Mouse (Mus musculus) monocyte, adult 2 months (primary cell): Measurements from ENCODE around the gene Rps6kb2.

Experiments used
- DNase-seq, 2 experiments: peaks; one replicate each; pipeline ENCODE4 v3.0.0; 2022; ENCODE audit warnings: low spot score in 2 of 2, low read depth in 1 of 2

Gene Rps6kb2

GRCm38 (mm10) chr19:4155223-4156072 lies 7.7 kb downstream of the Rps6kb2 start:
- DNase-seq: no peak

DNA sequence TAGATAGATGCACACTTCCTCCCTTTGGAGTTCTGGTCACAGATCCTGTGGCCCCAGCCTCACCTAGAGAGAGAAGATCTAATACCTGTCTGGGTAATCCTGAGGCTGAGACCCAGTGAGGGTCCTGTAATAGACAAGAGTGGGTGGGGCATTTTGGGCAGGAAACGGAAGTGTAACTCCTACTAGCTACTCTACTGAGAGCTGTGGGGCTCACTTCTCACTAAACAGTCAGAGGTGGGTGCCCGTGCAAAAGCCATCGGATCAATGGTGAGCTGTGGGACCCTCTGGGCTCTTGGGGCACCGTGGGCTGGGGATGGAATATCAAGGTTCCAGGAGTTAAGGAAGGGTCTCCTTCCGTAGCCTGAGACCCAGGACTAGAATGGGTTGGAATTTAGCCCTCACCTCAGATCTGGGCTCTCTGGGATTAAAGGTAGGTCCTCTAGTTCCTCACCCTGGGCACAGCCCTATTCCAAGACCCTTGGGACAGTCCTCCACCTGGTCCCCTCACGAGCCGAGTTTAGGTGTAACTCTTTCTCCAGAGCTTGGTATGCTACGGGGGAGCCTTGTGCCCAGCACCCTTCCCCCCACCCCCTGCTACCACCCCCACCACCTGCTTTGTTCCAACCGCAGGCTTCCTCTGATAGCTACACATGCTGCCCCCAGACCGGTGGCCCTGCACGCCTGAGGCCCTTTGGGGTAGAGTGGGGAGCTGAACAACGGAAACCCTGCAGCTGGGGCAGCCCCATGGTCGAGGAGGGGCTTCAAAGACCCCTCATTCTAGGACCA lies 8.5 kb downstream of the Rps6kb2 start:
- DNase-seq: no peak

- no peak for DNase-seq
Observed at GRCm38 (mm10) chr19:4153232-4153654, 9.9 kb downstream of the Rps6kb2 start, which contains the start of gene Ptprcap. TSS of gene Ptprcap (plus strand) at chr19:4153604.

DNA sequence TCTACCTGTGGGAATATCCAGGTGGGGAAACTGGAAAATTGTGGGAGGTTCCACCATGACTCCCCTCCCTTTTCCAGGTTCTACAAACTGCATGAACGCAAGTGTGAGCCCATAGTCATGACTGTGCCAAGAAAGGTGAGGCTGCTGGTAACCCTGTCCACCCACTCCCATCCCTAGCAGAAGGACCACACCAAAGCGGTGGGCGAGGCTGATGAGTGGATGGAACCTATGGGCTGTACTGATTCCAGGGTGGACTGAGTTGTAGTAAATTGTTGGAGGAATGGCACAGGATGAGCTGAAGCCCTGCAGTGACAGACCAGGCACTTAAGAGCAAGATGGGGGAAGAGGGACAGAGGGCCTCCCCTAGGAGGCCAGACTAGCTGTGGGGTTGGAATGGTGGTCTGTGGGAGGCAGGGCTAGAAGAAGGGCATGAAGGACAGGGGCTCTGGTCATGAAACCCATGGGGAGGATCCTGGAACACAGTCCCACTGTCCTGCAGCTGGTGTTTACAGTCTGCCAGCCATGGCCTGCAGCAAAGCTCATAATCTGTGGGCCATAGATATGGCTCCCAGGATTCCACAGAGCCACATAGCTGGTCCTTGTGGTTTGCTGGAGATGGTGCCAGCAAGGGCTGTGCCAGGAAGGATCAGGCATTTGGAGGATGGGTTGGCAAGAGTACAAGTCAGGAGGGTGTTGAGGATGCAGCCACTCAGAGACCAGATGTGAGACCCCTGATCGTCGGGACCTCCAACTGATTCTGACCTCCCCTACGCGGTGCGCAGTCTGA lies 10.5 kb downstream of the Rps6kb2 start:
- DNase-seq: no peak

DNA sequence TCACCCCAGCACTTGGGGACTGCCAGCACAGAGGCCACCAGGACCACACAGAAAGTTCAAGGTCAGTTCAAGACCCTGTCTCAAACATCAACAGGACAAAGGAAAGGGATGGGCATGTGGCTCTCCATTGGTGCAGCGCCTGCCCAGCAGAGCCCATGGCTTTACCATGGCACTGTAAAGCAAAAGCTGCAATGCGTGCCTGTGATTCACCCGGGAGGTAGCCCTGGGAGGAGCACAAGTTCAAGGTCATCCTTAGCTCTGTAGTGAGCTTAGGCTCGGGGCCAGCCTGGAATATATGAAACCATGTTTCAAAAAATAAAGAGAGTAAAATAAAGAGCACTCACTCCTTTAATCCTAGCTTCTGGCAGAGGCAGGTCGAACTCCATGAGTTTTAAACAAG lies 11.3 kb downstream of the Rps6kb2 start:
- DNase-seq: no peak

- DNase-seq: no peak
Observed at GRCm38 (mm10) chr19:4151488-4151860, 11.7 kb downstream of the Rps6kb2 start.

DNA sequence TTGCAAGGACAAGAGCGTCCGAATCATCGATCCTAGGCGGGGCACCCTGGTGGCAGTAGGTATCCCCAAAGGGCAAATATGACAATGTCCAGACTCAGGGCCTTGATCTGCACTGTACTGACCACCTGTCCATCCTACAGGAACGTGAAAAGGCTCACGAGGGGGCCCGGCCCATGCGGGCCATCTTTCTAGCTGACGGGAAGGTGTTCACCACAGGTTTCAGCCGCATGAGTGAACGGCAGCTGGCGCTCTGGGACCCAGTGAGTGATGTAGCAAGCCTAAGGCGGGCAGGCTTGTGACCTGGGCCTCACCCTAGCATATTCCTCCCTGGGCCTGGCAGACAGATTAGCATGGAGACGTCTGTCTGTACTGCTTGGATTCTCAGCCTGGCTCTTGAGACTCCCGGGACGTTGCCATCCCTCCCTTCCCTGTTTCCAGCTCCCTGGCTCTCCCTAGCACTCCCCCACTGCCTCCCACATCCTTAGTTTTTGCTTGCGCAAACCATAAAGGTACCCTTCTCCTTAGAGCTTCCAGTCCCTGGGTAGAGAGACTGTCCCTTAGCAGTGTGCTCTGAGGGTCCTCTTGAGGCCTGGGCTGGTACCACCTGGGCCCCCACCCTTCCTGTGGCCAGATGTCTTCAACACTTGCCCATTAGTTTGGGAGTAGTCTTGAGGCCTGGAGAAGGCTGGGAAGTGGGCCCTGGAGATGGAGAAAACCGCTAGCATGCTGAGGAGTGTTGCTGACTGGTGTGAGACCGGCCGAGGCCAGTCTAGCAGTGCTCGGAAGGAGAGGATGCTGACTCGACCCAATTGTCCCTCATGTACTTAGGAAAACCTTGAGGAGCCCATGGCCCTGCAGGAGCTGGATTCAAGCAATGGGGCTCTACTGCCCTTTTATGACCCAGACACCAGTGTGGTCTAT lies 12.3 kb downstream of the Rps6kb2 start:
- DNase-seq: no peak

GRCm38 (mm10) chr19:4149764-4150461 lies 13.2 kb downstream of the Rps6kb2 start:
- no peak for DNase-seq

GRCm38 (mm10) chr19:4149283-4149682 lies 13.9 kb downstream of the Rps6kb2 start:
- DNase-seq: no peak

- no peak for DNase-seq
Observed at GRCm38 (mm10) chr19:4148819-4149218, 14.3 kb downstream of the Rps6kb2 start.

DNA sequence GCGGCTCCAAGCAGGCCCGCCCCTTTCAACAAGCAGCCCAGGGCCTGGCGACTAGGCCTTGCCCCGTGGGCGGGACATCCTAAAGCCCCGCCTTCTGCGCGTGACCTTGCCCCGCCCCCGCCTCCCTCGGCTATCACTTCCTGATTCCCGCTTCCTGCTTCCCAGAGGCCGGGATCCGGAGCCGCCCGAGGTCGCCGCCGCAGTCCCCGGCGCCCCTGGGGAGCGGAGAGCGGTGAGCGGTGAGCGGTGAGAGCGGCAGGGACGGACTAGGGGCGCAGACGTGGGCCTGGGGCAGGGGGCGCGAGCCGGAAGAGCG lies 14.7 kb downstream of the Rps6kb2 start, which contains the start of gene Coro1b:
Gene Coro1b (plus strand): TSS at position 129 of the 316 bp plus-strand sequence.
- peak; percentile 90 to 92 for DNase-seq

- DNase-seq: no peak
Observed at GRCm38 (mm10) chr19:4147782-4148490, 15.2 kb downstream of the Rps6kb2 start.

GRCm38 (mm10) chr19:4147022-4147405 lies 16.1 kb downstream of the Rps6kb2 start:
- no peak for DNase-seq

DNA sequence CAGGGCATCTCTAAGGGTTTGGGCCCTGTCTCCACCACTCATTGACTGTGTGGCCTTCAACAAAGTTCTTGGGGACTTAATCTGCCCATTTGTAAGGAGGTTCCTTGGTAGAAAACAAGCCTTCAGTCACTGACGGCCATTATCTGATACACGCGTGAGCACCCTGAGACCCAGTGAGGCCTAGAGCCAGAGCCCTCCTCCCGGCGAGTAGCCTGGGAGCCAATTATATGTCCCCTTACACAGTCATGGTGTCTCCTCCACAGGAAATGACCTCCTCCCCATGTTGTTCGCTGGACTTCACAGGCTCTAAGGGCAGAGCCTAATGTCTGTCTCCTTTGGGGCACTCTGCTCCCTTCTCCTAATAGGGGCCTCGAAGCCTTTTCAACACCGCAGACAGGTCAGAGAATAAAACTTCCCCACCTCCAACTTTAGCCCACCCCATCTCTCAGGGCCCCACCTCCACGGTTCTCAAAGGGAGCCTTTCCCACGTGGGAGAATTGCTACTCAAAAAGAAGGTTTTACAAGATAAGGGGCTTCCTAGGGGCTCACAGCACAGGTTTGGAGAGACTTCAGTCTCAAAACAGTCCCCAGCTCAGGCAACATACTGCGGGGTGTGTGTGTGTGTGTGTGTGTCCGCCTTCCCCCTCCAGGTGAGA lies 16.7 kb downstream of the Rps6kb2 start:
- no peak for DNase-seq

DNA sequence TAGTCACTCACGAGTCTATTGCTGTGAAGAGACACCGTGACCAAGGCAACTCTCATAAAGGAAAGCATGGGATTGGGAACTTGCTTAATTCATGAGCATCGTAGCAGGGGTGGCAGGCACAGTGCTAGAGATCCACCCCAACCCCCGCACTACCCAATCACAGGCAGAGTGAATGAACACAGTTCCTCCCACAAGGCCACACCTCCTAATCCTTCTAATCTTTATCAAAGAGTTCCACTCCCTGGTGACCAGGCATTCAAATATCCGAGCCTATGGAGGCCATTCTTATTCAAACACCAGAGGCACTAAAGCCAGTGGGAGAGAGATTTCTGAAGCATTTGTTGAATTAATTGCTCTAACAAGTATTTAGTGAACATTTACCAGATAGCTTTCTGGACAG lies 17.2 kb downstream of the Rps6kb2 start:
- no peak for DNase-seq

GRCm38 (mm10) chr19:4144550-4145498 lies 18.3 kb downstream of the Rps6kb2 start:
- DNase-seq: no peak

DNA sequence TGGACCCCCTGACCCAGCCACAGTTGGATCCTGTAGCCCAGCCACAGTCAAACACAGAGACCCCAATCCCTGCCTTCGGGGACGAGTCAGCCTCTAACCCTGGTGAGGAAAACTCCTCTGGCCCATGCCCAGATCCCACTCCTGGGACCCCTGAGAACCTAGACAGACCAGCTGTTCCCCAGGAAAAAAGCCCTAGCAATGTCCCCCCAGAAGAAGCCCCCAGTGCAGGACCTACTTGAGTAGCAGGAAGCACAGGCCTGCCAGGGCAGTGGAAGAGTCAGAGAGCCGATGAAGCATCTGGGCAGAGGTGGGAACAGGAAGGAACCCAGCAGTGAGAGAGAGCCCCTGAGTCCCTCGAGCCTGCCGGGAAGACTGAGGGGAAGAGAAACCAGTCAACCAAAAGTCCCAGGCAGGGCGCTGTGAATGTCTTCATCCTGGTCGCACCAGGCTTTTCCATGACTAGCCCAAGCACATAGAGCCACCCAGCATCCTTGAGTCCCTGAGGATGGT lies 19.3 kb downstream of the Rps6kb2 start, which contains the start of gene Cabp4:
Gene Cabp4 (minus strand): TSS at position 275 of the 510 bp plus-strand sequence.
- no peak for DNase-seq
